Mouse (Mus musculus) midbrain, embryonic 13.5 days (tissue): Measurements from ENCODE around the gene Gm10382. TPM values are rescaled to one million over a fixed set of nuclear protein-coding genes. Genes with fewer than 3 reads are reported as not detected.

ENCODE experiments used
- ATAC-seq: fragments of 200-750 bp; cut with Nextera tagmentation; 2 replicates; pipeline ENCODE4 v1.8.0; 2017; ENCODE audit warnings: mild to moderate bottlenecking, moderate TSS enrichment, moderate library complexity
- H3K27ac ChIP-seq: fragments of 300-500 bp; sonication (generic); 2 replicates; pipeline ENCODE4 v1.5.1; 2015; ENCODE audit warnings: inconsistent platforms, mild to moderate bottlenecking, moderate library complexity
- H3K27me3 ChIP-seq: fragments of 300-500 bp; sonication (generic); 2 replicates; pipeline ENCODE4 v1.6.1; 2015; ENCODE audit warnings: mild to moderate bottlenecking, inconsistent platforms
- H3K36me3 ChIP-seq: fragments of 300-500 bp; sonication (generic); 2 replicates; pipeline ENCODE4 v1.6.1; 2015; ENCODE audit warnings: mild to moderate bottlenecking, inconsistent platforms
- H3K4me1 ChIP-seq: fragments of 300-500 bp; sonication (generic); replicated peaks from 2 replicates; pipeline ENCODE4 v1.6.1; 2015; ENCODE audit warnings: inconsistent platforms
- H3K4me2 ChIP-seq: fragments of 300-500 bp; sonication (generic); replicated peaks from 2 replicates; pipeline ENCODE4 v1.6.1; 2015; ENCODE audit warnings: moderate library complexity, mild to moderate bottlenecking, inconsistent platforms
- H3K4me3 ChIP-seq: fragments of 300-500 bp; sonication (generic); replicated peaks from 2 replicates; pipeline ENCODE4 v1.5.1; 2015; ENCODE audit warnings: mild to moderate bottlenecking, inconsistent platforms
- H3K9ac ChIP-seq: fragments of 300-500 bp; sonication (generic); replicated peaks from 2 replicates; pipeline ENCODE4 v1.6.1; 2015; ENCODE audit warnings: mild to moderate bottlenecking, inconsistent platforms
- H3K9me3 ChIP-seq: fragments of 300-500 bp; sonication (generic); 2 replicates; pipeline ENCODE4 v1.6.1; 2016; ENCODE audit warnings: mild to moderate bottlenecking, inconsistent platforms
- WGBS: fragments of 180-500 bp; shearing (Covaris S2); methylation state at CpG from one replicate; pipeline ENCODE4 v1.1.7; 2015; 5-methylcytosine and 5-hydroxymethylcytosine counted together
- polyA plus RNA-seq: library from polyadenylated mRNA; unstranded; fragments of >200 nt; fragmentation: Nextera tagmentation; extraction: Ambion mirVana; gene quantifications from 2 replicates; pipeline ENCODE4 v1.2.1, GENCODE M21; 2015

Gm10382 gene
- polyA plus RNA-seq, 1 experiment from 2014 or later: 0.89 TPM

DNA sequence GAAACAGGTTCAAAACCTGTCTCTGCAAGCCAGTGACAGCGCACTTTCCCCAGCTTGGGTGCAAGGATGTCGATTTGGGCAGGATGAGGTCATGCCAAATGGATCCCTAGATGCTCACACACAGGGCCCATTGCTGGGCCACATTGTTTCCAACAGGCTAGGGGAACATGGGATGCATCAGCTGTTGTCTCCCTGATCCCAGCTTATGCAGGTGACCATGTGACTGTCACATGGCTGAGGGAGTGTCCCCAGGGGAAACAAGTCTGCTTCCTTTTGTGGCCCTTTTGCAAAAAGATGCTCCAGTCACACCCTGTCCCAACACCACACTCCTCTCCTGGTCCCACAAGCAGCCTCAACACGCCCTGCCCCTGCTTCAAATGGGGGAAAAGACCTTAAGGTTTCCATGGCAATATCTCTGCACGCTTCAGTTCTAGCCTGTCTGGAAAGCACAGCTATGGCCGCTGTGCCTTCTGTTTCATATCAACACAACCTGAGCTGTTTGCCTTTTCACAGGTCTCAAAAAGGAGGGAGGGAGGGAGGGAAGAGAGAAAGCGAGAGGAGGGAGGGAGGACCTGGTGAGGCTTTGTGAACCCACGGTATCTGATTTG lies 34.1 kb upstream of the Gm10382 start:
- no peaks in the 10 kb centered on the region for H3K27me3 ChIP-seq
- H3K4me2 ChIP-seq: no peak overlapping the region
- H3K36me3 ChIP-seq: no peaks in the 10 kb centered on the region
- 57% methylated on average over 7 of the region's 7 CpGs for WGBS
- H3K4me1 ChIP-seq: 0 out of 2 replicates have a peak, but pooled peaks cover 6% of the 10 kb centered on the region
- H3K4me3 ChIP-seq: no peak overlapping the region
- no peaks in the 10 kb centered on the region for H3K9me3 ChIP-seq
- H3K27ac ChIP-seq: no peak overlapping the region
- ATAC-seq: no peak
- H3K9ac ChIP-seq: no peak overlapping the region

GRCm38 (mm10) chr5:125355650-125356049 lies 33.5 kb upstream of the Gm10382 start:
- ATAC-seq: no peak
- H3K36me3 ChIP-seq: no peaks in the 10 kb centered on the region

GRCm38 (mm10) chr5:125357543-125358269 lies 31.4 kb upstream of the Gm10382 start:
- Histone ChIP-seq H3K9me3 (no peaks in the 10 kb centered on the region), H3K27ac (no peak overlapping the region), H3K4me1 (0 out of 2 replicates have a peak, but pooled peaks cover 6% of the 10 kb centered on the region), H3K36me3 (no peaks in the 10 kb centered on the region), H3K4me3 (no peak overlapping the region), H3K4me2 (no peak overlapping the region), H3K9ac (no peak overlapping the region), H3K27me3 (no peaks in the 10 kb centered on the region)
- 78% methylated on average over 12 of the region's 12 CpGs for WGBS
- no peak for ATAC-seq

More at GRCm38 (mm10) chr5:125355650-125356049, 33.5 kb upstream of the Gm10382 start:
- H3K4me1 ChIP-seq: 0 out of 2 replicates have a peak, but pooled peaks cover 6% of the 10 kb centered on the region
- H3K27ac ChIP-seq: no peak overlapping the region
- no peak overlapping the region for H3K4me2 ChIP-seq
- no peak overlapping the region for H3K9ac ChIP-seq
- H3K27me3 ChIP-seq: no peaks in the 10 kb centered on the region
- 52% methylated on average over 7 of the region's 7 CpGs for WGBS
- no peaks in the 10 kb centered on the region for H3K9me3 ChIP-seq
- H3K4me3 ChIP-seq: no peak overlapping the region

DNA sequence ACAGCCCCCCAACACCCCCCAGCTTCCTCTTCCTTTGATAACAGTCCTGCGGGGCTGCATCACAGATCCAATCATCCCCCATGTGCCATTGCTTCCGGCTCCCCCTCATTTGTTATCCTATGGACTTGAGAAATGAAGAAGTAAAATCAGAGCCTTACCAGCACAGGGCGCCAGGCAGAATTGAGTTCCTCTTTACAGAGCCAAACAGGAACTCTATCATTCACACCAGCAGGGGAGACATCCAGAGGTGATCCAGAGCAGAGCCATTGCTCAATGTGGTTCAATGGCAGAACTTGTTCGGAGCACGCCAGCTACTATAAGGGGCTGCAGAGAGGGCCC lies 30.9 kb upstream of the Gm10382 start:
- ATAC-seq: no peak
- no peak overlapping the region for H3K4me3 ChIP-seq
- 0 out of 2 replicates have a peak, but pooled peaks cover 6% of the 10 kb centered on the region for H3K4me1 ChIP-seq
- WGBS: 85% methylated on average over 5 of the region's 5 CpGs
- H3K9ac ChIP-seq: no peak overlapping the region
- H3K27me3 ChIP-seq: no peaks in the 10 kb centered on the region
- no peak overlapping the region for H3K27ac ChIP-seq
- H3K4me2 ChIP-seq: no peak overlapping the region
- H3K9me3 ChIP-seq: no peaks in the 10 kb centered on the region
- H3K36me3 ChIP-seq: no peaks in the 10 kb centered on the region

- H3K36me3 ChIP-seq: no peaks in the 10 kb centered on the region
- no peak overlapping the region for H3K9ac ChIP-seq
- 49% methylated on average over 9 of the region's 9 CpGs for WGBS
- no peak overlapping the region for H3K4me3 ChIP-seq
- H3K27me3 ChIP-seq: no peaks in the 10 kb centered on the region
- no peaks in the 10 kb centered on the region for H3K9me3 ChIP-seq
- no peaks in the 10 kb centered on the region for H3K4me1 ChIP-seq
- no peak overlapping the region for H3K27ac ChIP-seq
- H3K4me2 ChIP-seq: no peak overlapping the region
- ATAC-seq: no peak
Observed at GRCm38 (mm10) chr5:125360566-125360965, 28.6 kb upstream of the Gm10382 start.

GRCm38 (mm10) chr5:125360981-125361510 lies 28.1 kb upstream of the Gm10382 start:
- H3K4me1 ChIP-seq: no peaks in the 10 kb centered on the region
- H3K27ac ChIP-seq: no peak overlapping the region
- no peak overlapping the region for H3K9ac ChIP-seq
- no peaks in the 10 kb centered on the region for H3K27me3 ChIP-seq
- no peaks in the 10 kb centered on the region for H3K36me3 ChIP-seq
- no peak overlapping the region for H3K4me3 ChIP-seq
- WGBS: 72% methylated on average over 16 of the region's 16 CpGs
- no peak overlapping the region for H3K4me2 ChIP-seq
- no peaks in the 10 kb centered on the region for H3K9me3 ChIP-seq
- no peak for ATAC-seq

- Histone ChIP-seq H3K36me3 (no peaks in the 10 kb centered on the region), H3K9me3 (no peaks in the 10 kb centered on the region), H3K27me3 (no peaks in the 10 kb centered on the region), H3K27ac (no peak overlapping the region), H3K9ac (no peak overlapping the region), H3K4me1 (no peaks in the 10 kb centered on the region), H3K4me3 (no peak overlapping the region), H3K4me2 (no peak overlapping the region)
- 85% methylated on average over 7 of the region's 7 CpGs for WGBS
- no peak for ATAC-seq
Observed at GRCm38 (mm10) chr5:125363894-125364293, 25.2 kb upstream of the Gm10382 start.

DNA sequence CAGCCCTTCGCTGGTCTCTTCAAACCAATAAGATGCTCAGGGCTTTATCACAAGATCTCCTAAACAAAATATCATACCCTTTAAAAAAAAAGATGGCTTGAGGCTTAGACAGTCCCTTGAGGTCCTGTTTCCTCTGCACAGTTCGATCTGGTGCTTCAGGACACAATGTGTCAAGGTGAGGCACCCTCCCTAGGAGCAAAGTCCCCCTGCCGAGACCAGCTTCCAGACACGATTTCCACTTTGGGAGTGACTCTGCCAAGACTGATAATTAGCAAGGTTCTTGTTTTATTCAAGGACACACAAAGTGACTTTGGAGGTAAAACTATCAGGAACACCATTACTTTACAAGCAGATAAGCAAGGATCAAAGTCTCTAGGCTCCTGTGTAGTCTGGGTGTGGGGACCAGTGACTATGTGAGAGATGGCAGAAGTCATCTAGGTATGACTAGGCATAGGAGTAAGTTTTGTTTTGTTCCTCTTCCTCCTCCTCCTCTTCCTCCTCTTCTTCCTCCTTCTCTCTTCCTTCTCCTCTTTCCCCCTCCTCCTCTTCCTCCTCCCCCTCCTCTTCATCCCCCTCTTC lies 24.2 kb upstream of the Gm10382 start:
- Histone ChIP-seq H3K27me3 (no peaks in the 10 kb centered on the region), H3K36me3 (no peaks in the 10 kb centered on the region), H3K4me2 (no peak overlapping the region), H3K27ac (no peak overlapping the region), H3K9ac (no peak overlapping the region), H3K4me3 (no peak overlapping the region), H3K9me3 (no peaks in the 10 kb centered on the region), H3K4me1 (no peaks in the 10 kb centered on the region)
- ATAC-seq: no peak
- 80% methylated on average over 4 of the region's 4 CpGs for WGBS

DNA sequence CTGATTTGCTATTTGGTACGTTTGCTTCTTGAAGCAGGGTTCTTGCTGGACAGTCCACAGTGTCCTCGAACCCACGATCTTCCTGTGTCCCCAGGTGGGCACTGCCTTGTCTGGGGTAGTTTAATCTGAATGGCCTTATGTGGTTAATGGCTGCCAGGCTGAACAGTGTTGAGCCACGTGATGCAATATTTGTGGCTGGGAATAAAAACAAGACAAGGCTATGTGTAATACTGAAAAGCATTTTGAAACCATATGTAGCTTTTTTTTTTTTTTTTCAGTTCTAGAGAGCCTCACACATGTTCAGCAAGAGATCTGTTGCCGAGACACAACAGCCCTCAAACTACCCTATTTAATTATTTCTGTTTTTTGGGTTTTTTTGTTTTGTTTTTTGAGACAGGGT lies 21.0 kb upstream of the Gm10382 start:
- no peak for ATAC-seq
- Histone ChIP-seq H3K9ac (no peak overlapping the region), H3K36me3 (no peaks in the 10 kb centered on the region), H3K27ac (no peak overlapping the region), H3K4me2 (no peak overlapping the region), H3K4me3 (no peak overlapping the region), H3K4me1 (no peaks in the 10 kb centered on the region), H3K27me3 (no peaks in the 10 kb centered on the region), H3K9me3 (0 out of 2 replicates have a peak, but pooled peaks cover 5% of the 10 kb centered on the region)
- WGBS: 76% methylated on average over 5 of the region's 5 CpGs

- Histone ChIP-seq H3K36me3 (no peaks in the 10 kb centered on the region), H3K27me3 (no peaks in the 10 kb centered on the region), H3K4me1 (no peaks in the 10 kb centered on the region), H3K27ac (no peak overlapping the region), H3K9me3 (0 out of 2 replicates have a peak, but pooled peaks cover 5% of the 10 kb centered on the region), H3K4me3 (no peak overlapping the region), H3K9ac (no peak overlapping the region), H3K4me2 (no peak overlapping the region)
- ATAC-seq: peak; percentile 11; the same call in 1 of the 2 replicates
- under 1% methylated on average over 4 of the region's 4 CpGs for WGBS
Observed at GRCm38 (mm10) chr5:125368568-125368967, 20.6 kb upstream of the Gm10382 start.

DNA sequence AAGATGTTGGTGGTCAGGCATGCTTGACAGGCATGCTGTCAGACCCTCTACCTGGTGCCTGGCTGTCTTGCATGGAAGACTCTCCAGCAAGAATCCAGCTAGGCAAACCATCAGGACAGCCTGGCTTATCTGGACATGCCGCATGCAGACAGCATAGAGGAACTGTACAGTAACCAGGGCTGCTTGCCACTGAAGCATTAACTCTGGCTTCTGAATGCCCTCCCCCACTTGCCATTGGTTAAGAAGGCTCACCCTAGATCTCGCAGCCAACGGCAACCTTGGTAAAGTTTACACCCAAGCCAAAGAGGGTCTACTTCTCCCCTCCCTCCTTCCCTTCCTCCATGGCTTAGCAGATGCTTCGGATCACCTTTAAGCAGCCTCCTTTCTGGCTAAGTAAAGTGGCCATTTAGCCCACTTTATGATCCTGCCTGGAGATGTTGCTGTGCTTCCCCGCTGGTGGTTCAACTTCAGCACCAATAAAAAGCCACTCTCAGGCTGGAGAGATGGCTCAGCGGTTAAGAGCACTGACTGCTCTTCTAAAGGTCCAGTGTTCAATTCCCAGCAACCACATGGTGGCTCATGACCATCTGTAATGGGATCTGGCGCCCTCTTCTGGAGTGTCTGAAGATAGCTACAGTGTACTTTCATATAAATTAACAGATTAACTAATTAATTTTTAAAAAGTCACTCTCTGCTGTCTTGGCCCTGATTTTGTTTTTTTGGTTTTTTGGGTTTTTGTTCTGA lies 18.0 kb upstream of the Gm10382 start:
- Histone ChIP-seq H3K27ac (no peak overlapping the region), H3K4me1 (no peaks in the 10 kb centered on the region), H3K4me2 (no peak overlapping the region), H3K27me3 (no peaks in the 10 kb centered on the region), H3K9ac (no peak overlapping the region), H3K4me3 (no peak overlapping the region), H3K36me3 (no peaks in the 10 kb centered on the region), H3K9me3 (0 out of 2 replicates have a peak, but pooled peaks cover 5% of the 10 kb centered on the region)
- WGBS: 75% methylated on average over 7 of the region's 7 CpGs
- ATAC-seq: no peak

DNA sequence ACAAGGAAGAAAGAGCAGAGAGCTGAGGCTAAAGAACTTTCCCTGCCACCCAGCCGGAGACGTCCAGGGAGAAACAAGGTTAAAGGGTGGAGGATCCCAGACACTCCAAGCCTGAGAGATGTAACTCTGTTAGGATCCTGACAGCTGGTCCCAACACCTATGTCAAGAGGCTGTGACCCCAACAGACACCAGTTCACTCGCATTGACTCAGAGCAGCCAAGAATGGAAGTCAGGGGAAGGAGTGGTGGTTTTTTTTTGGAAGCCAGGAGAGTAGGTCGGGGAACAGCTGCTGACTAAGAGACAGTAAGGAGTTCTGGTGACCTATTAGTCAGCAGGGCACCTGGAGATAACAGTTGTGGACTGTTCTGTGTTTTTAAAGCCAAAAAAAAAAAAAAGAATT lies 17.1 kb upstream of the Gm10382 start:
- no peak for ATAC-seq
- no peak overlapping the region for H3K4me2 ChIP-seq
- no peak overlapping the region for H3K27ac ChIP-seq
- 88% methylated on average over 4 of the region's 4 CpGs for WGBS
- H3K36me3 ChIP-seq: no peaks in the 10 kb centered on the region
- no peaks in the 10 kb centered on the region for H3K4me1 ChIP-seq
- 0 out of 2 replicates have a peak, but pooled peaks cover 5% of the 10 kb centered on the region for H3K9me3 ChIP-seq
- H3K9ac ChIP-seq: no peak overlapping the region
- no peak overlapping the region for H3K4me3 ChIP-seq
- no peaks in the 10 kb centered on the region for H3K27me3 ChIP-seq
